Mouse (Mus musculus): Measurements from ENCODE around the gene Sphk1. TPM values are rescaled to one million over a fixed set of nuclear protein-coding genes. Genes with fewer than 3 reads are reported as not detected.

Gene Sphk1
- polyA plus RNA-seq, 1 experiment from 2014 or later: 2.7 TPM

GRCm38 (mm10) chr11:116554171-116554878 lies 23.6 kb downstream of the Sphk1 start:
- Histone ChIP-seq H3K27ac (peak overlapping the region; percentile 72), H3K36me3 (0 out of 2 replicates have a peak, but pooled peaks cover 5% of the 10 kb centered on the region), H3K27me3 (ENCODE audit: insufficient read depth, poor library complexity, severe bottlenecking) (no peaks in the 10 kb centered on the region), H3K9me3 (no peaks in the 10 kb centered on the region), H3K4me3 (no peak overlapping the region; the same call in 1 of the 2 replicates), H3K4me1 (peaks cover 96% of the 10 kb centered on the region)
- 17% methylated on average over 12 of the region's 12 CpGs for WGBS
- DNase-seq (ENCODE audit: low spot score): peak; percentile 93

DNA sequence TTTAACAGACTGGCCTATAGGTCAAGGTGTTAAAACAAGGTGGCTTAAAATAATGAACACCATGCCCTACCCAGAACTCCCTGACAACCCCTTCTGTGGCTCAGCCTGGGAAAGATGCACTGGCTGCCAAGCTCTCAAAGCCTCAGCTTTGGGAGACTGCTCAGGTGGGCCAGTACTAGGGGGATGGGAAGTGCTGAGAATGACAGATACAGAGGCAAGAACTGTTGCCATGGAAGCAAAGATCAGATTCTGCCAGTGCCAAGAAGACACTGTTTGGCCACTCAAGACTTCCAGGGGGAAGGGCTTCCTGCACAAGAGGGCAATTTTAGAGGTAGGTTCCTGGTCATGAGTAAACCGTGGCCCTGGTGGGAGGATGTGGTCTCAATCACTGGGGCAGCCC lies 24.8 kb downstream of the Sphk1 start:
- no peaks in the 10 kb centered on the region for H3K27me3 ChIP-seq (ENCODE audit: insufficient read depth, poor library complexity, severe bottlenecking)
- no peaks in the 10 kb centered on the region for H3K9me3 ChIP-seq
- H3K27ac ChIP-seq: peak overlapping the region; percentile 72; the same call in 1 of the 2 replicates
- 54% methylated on average over 1 of the region's 1 CpGs for WGBS
- no peak overlapping the region for H3K4me3 ChIP-seq
- no peak for DNase-seq (ENCODE audit: low spot score)
- H3K36me3 ChIP-seq: 0 out of 2 replicates have a peak, but pooled peaks cover 5% of the 10 kb centered on the region
- H3K4me1 ChIP-seq: peaks cover 89% of the 10 kb centered on the region

GRCm38 (mm10) chr11:116556308-116556707 lies 25.6 kb downstream of the Sphk1 start:
- H3K36me3 ChIP-seq: 0 out of 2 replicates have a peak, but pooled peaks cover 5% of the 10 kb centered on the region
- H3K27ac ChIP-seq: peak overlapping the region; percentile 72
- H3K4me1 ChIP-seq: peaks cover 82% of the 10 kb centered on the region
- H3K27me3 ChIP-seq (ENCODE audit: insufficient read depth, poor library complexity, severe bottlenecking): no peaks in the 10 kb centered on the region
- no peaks in the 10 kb centered on the region for H3K9me3 ChIP-seq
- H3K4me3 ChIP-seq: peak overlapping the region; percentile 16; the same call in 1 of the 2 replicates
- no peak for DNase-seq (ENCODE audit: low spot score)
- WGBS: 33% methylated on average over 6 of the region's 6 CpGs

- WGBS: 67% methylated on average over 7 of the region's 7 CpGs
- Histone ChIP-seq H3K27ac (no peak overlapping the region), H3K4me1 (peaks cover 46% of the 10 kb centered on the region), H3K4me3 (no peak overlapping the region), H3K9me3 (no peaks in the 10 kb centered on the region), H3K36me3 (no peaks in the 10 kb centered on the region), H3K27me3 (ENCODE audit: insufficient read depth, poor library complexity, severe bottlenecking) (no peaks in the 10 kb centered on the region)
- DNase-seq (ENCODE audit: low spot score): no peak
Observed at GRCm38 (mm10) chr11:116565283-116566041, 34.7 kb downstream of the Sphk1 start.

DNA sequence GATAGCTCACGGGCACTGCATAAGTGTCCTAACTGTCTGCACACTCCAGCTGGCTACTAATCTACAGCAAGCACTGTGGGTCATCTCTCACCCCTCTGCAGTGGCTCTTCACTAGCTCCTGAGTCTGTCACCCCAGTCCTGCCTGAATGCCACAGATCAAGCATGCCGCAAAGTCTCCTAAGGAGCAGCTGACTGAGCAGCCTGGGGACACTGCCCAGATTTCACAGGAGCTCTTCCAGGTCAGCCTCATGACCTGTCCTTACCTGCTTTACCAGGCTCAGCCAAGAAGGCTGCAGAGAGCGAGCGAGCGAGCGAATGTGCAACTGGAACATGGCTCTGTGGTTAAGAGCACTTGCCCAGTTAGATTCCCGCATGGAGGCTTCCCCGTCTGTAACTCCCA lies 36.8 kb downstream of the Sphk1 start:
- peak overlapping the region; percentile 53; the same call in 1 of the 2 replicates for H3K27ac ChIP-seq
- H3K4me1 ChIP-seq: peaks cover 62% of the 10 kb centered on the region
- H3K36me3 ChIP-seq: 0 out of 2 replicates have a peak, but pooled peaks cover 4% of the 10 kb centered on the region
- 60% methylated on average over 8 of the region's 8 CpGs for WGBS
- no peaks in the 10 kb centered on the region for H3K27me3 ChIP-seq (ENCODE audit: insufficient read depth, poor library complexity, severe bottlenecking)
- H3K4me3 ChIP-seq: no peak overlapping the region
- H3K9me3 ChIP-seq: no peaks in the 10 kb centered on the region
- DNase-seq (ENCODE audit: low spot score): no peak

- no peak for DNase-seq (ENCODE audit: low spot score)
- H3K4me1 ChIP-seq: peaks cover 85% of the 10 kb centered on the region
- 0 out of 2 replicates have a peak, but pooled peaks cover 4% of the 10 kb centered on the region for H3K36me3 ChIP-seq
- WGBS: 87% methylated on average over 7 of the region's 7 CpGs
- H3K27me3 ChIP-seq (ENCODE audit: insufficient read depth, poor library complexity, severe bottlenecking): no peaks in the 10 kb centered on the region
- no peak overlapping the region for H3K4me3 ChIP-seq
- H3K27ac ChIP-seq: no peak overlapping the region
- H3K9me3 ChIP-seq: no peaks in the 10 kb centered on the region
Observed at GRCm38 (mm10) chr11:116570821-116571220, 40.1 kb downstream of the Sphk1 start.

- peaks cover 88% of the 10 kb centered on the region for H3K4me1 ChIP-seq
- H3K27ac ChIP-seq: 0 out of 2 replicates have a peak overlapping the region, but pooled peaks have one; percentile 79
- no peaks in the 10 kb centered on the region for H3K9me3 ChIP-seq
- 68% methylated on average over 19 of the region's 19 CpGs for WGBS
- no peaks in the 10 kb centered on the region for H3K27me3 ChIP-seq (ENCODE audit: insufficient read depth, poor library complexity, severe bottlenecking)
- H3K4me3 ChIP-seq: no peak overlapping the region
- H3K36me3 ChIP-seq: 0 out of 2 replicates have a peak, but pooled peaks cover 4% of the 10 kb centered on the region
- DNase-seq (ENCODE audit: low spot score): no peak
Observed at GRCm38 (mm10) chr11:116571767-116572679, 41.3 kb downstream of the Sphk1 start.

DNA sequence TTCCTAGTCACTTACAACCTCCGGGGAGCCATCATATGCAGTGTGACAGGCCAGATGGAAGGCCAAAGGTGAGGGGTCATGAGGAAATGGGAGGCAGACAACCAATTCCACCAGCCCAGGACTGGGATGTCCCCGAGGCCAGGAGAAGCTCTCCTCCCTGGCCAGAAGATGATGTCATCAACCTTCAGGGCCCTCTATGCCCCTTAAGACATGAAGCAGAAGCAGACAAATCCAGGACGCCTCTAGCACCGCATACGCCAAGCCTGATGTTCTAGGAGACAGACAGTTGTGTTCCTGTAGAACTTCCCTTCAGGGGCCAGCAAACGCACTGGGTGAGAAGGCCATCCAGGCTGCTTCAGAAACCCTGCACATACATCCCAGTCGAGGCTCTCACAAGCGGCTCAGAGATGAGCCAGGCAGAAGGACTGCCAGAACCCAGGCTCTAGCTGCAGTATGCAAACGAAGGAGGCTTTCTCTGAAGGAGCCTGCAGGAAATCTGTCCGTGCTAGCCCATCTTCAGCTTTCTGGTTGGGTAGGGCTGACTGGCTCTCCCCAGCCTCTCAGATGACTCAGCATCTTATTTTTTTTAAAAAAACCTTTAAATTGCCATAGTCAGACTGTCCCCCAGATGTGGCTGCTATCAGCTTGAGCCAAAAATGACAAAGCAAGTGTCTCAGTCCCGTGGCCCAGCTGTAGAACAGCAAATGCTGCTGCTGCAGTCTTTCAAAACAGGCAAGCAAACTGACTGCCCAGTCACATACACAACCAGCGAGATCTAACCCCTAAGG lies 42.2 kb downstream of the Sphk1 start:
- H3K36me3 ChIP-seq: 0 out of 2 replicates have a peak, but pooled peaks cover 4% of the 10 kb centered on the region
- H3K4me3 ChIP-seq: 0 out of 2 replicates have a peak overlapping the region, but pooled peaks have one; percentile 31
- H3K4me1 ChIP-seq: peaks cover 83% of the 10 kb centered on the region

GRCm38 (mm10) chr11:116574486-116574885 lies 43.8 kb downstream of the Sphk1 start:
- 0 out of 2 replicates have a peak, but pooled peaks cover 4% of the 10 kb centered on the region for H3K36me3 ChIP-seq
- no peaks in the 10 kb centered on the region for H3K9me3 ChIP-seq
- H3K27me3 ChIP-seq (ENCODE audit: insufficient read depth, poor library complexity, severe bottlenecking): no peaks in the 10 kb centered on the region
- peaks cover 81% of the 10 kb centered on the region for H3K4me1 ChIP-seq
- WGBS: 51% methylated on average over 6 of the region's 6 CpGs
- H3K4me3 ChIP-seq: no peak overlapping the region
- no peak for DNase-seq (ENCODE audit: low spot score)
- peak overlapping the region; percentile 82 for H3K27ac ChIP-seq

More for the DNA sequence above, 42.2 kb downstream of the Sphk1 start:
- H3K27ac ChIP-seq: peak overlapping the region; percentile 79
- peak; percentile 80 for DNase-seq (ENCODE audit: low spot score)
- no peaks in the 10 kb centered on the region for H3K27me3 ChIP-seq (ENCODE audit: insufficient read depth, poor library complexity, severe bottlenecking)
- no peaks in the 10 kb centered on the region for H3K9me3 ChIP-seq
- WGBS: 42% methylated on average over 12 of the region's 12 CpGs

GRCm38 (mm10) chr11:116574982-116575381 lies 44.3 kb downstream of the Sphk1 start:
- Histone ChIP-seq H3K27me3 (ENCODE audit: insufficient read depth, poor library complexity, severe bottlenecking) (no peaks in the 10 kb centered on the region), H3K4me1 (peaks cover 79% of the 10 kb centered on the region), H3K9me3 (no peaks in the 10 kb centered on the region), H3K27ac (peak overlapping the region; percentile 82), H3K4me3 (no peak overlapping the region), H3K36me3 (0 out of 2 replicates have a peak, but pooled peaks cover 4% of the 10 kb centered on the region)
- WGBS: 52% methylated on average over 6 of the region's 6 CpGs
- DNase-seq (ENCODE audit: low spot score): no peak

- Histone ChIP-seq H3K27me3 (ENCODE audit: insufficient read depth, poor library complexity, severe bottlenecking) (no peaks in the 10 kb centered on the region), H3K27ac (peak overlapping the region; percentile 82), H3K36me3 (0 out of 2 replicates have a peak, but pooled peaks cover 4% of the 10 kb centered on the region), H3K9me3 (no peaks in the 10 kb centered on the region), H3K4me1 (peaks cover 79% of the 10 kb centered on the region), H3K4me3 (0 out of 2 replicates have a peak overlapping the region, but pooled peaks have one; percentile 42)
- 44% methylated on average over 2 of the region's 2 CpGs for WGBS
- no peak for DNase-seq (ENCODE audit: low spot score)
Observed at GRCm38 (mm10) chr11:116575396-116575795, 44.7 kb downstream of the Sphk1 start.
